Mouse (Mus musculus) layer of hippocampus, postnatal 10 days (tissue): ENCODE measurements around the gene Iah1. TPM values are rescaled to one million over a fixed set of nuclear protein-coding genes. Genes with fewer than 3 reads are reported as not detected.
A peak's percentile ranks its signal among the peaks of the same experiment; 100 is the strongest.

ENCODE experiments used
- DNase-seq, 2 experiments: peaks; one replicate each; pipeline ENCODE4 v3.0.0; 2021; ENCODE audit warnings: low spot score in 2 of 2
- long read RNA-seq: library from polyadenylated mRNA; stranded (forward); transcript quantifications from one replicate; pipeline ENCODE4 v2.0.0, GENCODE M21; 2023
- total RNA-seq, 2 experiments: library from RNA; stranded (reverse); gene quantifications; 2 replicates each; pipeline ENCODE4 v1.2.3; 2021

Iah1 gene
- total RNA-seq, result 10 to 100 TPM; 17.8 to 20.6 TPM
- long read RNA-seq, transcript Iah1-201 (6 exons, 1,141 nt), result major isoform, 13 of 22 reads
- long read RNA-seq, partial matches to known transcripts, result 2 of 22 reads
- long read RNA-seq, other reads (novel, unspliced or antisense), result 7 of 22 reads

DNA sequence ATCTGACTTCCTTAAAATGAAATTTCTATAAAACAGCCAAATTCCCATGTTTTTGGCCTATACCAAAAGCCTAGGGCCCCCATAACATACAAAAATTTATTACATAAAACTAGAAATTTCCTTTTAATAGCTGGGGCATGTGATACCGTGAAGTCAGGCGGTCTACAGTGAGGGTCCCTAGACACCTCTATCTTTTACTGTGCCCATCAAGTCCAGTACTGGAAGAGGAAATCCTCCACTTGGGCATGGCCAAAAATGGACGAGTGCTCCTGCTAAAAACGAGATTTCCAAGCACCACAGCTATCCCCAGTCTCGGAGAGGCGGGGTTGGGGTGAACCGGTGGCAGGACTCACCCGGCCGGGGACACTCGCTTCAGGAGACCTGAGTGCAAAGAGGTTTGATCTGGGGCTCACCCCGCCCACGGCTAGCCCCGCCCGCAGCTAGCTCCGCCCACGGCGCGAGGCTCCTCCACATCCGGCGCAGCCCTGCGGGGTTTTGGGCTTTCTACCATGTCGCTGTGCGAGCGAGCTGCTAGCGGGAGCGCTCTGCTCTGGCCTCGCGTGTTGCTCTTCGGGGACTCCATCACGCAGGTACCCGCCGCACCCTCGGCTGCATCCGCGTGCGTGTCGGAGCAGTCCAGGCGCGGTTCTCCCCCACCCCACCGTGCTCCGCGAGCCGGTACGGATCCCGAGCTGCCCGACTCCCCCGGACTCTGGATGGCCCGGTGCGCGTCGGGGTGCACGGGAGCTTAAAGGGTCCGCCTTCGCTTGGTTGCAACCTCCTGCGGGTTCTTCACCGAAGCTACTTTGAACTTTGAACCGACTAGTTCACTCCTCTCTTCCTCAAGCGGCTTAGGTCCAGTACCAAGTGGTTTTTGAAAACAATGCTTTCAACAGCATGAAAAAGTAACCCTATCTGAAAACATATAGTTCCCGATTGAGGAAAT, at the start of gene Iah1:
Gene Iah1 (plus strand): TSS at position 467 of the 946 bp plus-strand sequence.
- peak; percentile 63 to 81 for DNase-seq

DNA sequence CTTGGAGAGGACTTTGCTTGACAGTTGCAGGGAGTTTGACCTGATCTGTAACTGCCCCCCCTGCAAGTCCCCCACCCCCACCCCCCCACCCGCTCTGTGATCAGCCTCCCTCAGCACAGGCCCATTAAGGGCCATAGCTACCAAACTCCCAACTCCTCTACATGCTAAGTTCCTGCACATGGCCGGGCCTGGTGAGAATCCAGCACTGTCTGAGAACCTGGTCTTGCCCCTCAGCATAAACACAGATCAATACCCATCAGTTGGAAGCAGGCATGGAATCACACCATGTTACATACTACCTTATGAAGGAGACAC, 49.4 kb upstream of the Iah1 start:
- DNase-seq, result no peak

DNA sequence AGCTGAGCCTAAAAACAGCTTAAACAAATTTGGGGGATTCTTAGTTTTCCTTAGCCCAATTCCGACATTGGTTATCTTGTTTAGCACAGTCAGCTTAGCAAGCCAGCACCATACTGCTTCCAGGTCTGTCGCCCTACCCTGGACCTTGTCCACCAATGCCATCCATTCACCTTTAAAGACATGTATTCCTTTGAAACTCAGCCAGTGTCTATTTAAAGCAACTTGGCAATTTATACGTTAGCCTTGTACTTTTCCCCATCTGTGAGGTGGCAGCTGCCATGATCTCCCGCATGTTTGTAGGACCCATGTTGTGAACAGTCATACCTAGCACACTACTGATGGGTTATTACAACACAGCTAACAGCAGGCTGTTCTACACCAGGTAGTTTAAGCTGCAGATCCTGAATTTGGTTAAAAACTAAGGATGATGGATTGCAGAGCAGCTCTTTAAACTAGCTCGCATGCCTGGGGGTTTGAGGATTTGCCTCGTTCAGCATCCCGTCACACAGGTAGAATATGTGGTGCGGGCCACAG, 48.0 kb upstream of the Iah1 start:
- no peak for DNase-seq

DNA sequence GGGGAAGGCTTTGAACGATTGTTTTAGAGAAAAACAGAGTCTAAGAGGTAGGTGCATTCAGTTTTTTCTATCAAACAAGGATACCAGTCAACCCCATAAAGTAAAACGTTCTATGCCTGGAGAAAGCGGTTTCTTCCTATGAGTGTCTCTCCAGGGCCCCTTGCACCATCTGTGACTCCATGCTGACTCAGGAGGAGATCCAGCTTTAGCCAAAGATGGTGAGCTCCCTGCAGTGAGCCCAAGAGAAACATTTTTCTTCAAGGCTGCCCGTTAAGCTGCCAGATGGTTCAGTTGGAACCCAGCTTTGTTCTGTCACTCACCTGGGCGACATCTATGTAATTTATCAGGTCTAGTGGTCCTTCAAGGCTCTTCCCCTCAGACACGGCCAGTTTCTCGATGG, 41.7 kb upstream of the Iah1 start:
- no peak for DNase-seq

DNA sequence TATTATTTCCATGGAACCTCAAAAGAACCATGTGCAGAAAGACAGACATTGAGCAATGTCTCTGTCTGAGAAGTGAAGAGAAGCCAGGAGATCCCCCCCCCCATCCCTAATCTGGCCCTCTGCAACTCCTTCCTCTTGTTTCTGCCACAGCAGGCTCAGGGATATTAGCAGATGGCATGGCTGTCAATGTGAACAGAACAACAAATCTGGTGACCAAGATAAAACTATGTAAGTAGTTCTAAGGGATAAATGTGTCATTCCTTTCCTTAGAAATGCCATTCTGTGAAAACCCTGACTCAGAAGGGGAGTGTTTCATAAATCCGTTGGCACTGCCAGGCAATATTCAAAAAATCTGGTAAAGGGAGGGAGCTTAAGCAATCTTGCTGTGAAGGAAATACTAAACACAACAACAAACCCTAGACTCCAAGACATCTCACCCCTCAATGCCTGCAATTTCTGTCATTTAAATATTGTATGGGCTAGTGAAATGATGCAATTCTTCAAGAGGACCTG, 38.8 kb upstream of the Iah1 start:
- DNase-seq, result no peak

DNA sequence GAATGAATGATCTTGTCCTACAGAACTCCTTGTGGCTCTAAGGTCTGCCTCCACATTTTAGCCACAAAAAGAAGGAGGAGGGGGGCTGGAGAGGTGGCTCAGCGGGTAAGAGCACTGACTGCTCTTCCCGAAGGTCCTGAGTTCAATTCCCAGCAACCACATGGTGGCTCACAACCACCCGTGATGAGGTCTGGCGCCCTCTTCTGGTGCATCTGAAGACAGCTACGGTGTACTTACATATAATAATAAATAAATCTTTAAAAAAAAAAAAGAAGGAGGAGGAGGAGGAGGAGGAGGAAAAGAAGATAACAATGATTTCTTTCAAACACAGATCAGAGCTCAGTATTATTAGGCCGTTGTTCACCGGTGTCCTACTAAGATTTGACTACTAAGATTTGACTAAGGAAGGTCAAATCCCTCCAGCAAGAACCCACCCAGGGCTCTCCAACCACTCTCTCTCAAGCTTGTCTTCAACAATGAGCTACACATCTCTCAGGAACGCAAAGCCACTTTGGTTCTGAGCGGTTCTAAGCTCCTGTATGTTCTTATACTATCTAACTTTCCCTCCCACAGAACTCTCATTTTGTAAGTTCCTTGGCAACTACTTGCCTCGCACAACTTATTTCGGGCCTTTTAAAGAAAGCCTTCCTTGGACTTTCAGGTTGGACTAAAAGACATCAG, 31.3 kb upstream of the Iah1 start, which contains the start of gene Cpsf3:
Gene Cpsf3 (plus strand): TSS at position 631 of the 681 bp plus-strand sequence.
- DNase-seq, result no peak

DNA sequence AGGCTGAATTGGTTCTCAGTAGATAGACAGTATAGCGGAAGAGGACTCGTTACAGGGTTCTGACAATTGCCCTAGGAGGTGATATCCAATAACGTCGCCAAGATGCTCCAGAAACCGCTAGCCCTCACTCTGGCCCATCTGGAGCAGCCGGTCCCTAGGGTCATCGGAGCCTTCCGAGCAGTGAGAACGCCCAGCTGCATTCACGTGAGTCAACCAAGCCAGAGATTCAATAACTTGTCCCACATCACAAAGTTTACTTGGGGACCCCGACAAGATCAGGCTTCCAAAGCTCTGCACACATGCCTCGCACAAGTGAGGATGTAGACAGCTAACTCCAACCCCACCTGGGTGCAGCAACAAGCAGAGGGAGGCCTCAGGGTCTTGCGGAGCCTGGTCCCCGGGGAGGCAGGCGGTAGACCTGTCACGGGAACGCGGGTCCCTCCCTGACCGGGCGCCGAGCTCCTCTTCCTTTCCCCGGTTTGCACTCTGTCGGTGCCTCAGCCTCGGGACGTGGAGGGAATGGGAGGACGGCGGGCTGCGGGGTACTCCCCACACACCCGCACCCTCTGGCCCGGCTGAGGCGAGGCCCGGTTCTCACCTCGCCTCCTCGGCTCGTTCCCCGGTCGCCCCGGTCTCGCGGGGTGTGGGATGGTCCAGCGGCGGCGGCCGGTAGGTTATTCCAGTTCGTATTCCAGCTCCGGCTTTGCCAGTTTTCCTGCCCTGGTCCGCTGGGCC, 30.5 kb upstream of the Iah1 start:
- DNase-seq, result no peak

DNA sequence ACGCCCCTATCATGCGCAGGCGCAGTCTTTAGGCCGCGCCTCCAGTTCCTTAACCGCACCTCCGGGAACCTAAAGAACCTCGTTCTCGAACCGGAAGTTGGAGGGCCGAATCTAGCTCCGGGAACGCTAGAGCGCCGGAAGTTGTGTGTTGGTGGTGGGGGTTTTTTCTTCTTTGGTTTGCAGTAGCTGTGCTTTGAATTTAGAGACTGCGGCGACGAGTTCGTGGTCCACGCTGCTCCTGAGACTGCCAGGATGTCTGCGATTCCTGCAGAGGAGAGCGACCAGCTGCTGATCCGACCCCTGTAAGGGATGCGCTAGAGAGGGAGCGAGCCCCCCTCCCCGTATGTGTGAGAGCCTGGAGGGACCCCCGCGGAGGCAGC, 30.0 kb upstream of the Iah1 start, which contains the start of gene Itgb1bp1:
Gene Itgb1bp1 (minus strand): TSS at position 42 of the 380 bp plus-strand sequence.
- peak; percentile 99 for DNase-seq

DNA sequence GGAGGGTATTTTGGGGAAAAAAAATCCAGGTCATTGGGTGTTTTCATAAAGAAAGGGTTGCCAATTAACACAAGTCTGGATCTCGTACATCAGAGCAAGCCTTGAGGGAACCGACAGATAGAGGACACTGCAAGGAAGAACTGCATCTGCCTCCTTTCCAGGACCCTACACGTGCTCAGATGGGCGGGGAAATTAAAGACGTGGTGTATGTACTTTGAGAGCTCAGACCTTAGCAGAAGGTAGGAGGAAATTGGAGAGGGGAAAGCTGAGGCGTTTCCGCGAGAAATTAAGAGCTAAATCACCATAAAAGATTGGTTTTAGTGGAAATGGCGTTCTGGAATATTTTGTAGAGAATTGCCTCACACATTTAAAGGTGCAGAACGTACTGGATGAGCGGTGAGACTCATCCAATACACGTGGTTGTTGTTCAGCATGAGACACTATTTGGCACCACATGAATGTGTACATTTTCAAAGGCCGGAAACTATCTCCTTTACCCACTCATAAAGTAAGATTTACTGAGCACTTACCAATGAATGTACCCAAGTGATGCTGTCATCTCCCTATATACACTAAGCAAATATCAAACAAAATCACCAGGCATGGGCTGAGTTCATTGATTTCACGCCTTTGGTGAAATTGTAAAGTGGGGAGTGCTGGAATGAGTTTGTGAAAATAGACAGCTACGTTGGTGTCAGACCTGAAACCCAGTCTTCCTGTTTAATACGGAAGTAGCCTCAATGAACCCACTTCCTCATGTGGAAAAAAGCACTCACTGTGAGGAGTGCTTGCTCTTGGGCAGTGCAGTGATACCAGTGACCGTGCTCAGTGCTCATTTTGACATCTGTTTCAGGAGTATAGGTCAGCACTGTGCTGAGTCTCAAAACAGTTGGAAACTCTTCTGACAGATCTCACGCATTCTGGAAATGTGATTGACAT, 29.2 kb upstream of the Iah1 start:
- peak in 1 of 2 experiments; percentile 21 for DNase-seq

DNA sequence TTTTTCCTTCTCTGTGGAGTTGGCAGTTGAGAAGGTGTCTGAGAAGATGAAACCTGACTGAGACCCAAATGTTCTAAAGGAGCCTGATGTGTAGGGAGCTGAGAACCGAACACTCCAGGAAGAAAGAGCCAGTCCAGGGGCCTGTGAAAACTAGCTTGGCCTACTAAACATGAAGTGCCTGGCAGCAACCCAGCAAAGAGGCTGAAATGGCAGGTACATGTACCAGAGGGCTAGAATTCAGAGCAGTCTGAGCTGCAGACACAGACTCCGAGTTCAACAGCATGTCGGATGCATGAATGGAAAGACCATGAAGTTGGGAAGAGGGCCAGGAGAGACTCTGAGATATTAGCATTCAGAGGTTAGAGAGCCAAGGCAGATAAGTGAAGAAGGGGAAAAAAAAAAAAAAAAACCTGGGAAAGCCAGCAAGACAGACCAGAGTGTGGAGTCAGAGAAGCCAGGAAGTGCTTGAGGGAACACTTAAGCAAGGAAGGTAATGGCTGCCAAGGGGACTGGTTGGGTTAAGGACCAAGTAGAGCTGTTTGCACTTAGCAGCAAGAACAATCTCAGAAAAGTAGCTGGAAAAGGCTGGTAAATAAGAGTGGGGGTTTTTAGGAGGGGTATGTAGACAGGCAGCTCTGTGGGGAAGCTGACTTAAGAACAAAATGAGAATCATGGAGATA, 27.3 kb upstream of the Iah1 start:
- no peak for DNase-seq

DNA sequence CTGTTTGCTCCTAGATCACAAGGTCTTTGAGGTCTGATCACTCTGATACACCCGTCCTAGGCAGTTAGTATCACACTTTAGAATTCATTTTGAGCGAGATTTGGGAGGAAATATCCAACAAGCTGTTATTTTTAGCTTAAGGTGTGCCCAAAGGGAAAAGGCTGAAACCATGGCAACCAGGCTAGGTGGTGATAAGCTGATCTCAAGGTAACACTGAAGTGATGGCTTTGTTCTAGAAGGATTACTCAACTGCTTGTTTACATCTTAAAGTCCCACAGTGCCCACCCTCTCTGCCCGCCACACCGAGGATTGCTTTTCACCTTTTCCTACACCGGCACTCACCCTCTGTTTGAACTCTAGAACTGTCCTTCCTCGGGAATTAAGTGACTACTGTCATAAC, 26.5 kb upstream of the Iah1 start:
- DNase-seq, result no peak

DNA sequence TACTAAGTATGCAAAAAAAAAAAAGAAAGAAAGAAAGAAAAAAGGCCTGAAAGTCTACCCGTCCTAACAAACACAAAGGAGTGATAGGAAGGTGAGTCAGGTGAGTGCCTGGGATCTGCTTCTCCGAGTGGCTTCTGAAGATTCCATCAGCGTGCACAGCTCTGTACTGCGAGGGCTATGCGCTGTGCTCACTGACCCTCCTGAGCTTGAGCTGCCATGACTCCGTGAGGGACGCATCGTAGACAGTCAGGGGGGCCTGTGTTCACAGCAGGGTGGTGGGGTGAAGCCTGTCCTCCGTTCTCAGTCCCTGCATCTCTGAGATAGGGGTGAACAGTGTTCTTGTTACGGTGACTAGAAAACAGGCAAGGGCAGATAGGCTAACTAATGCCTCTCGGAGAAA, 17.3 kb upstream of the Iah1 start:
- DNase-seq, result no peak

DNA sequence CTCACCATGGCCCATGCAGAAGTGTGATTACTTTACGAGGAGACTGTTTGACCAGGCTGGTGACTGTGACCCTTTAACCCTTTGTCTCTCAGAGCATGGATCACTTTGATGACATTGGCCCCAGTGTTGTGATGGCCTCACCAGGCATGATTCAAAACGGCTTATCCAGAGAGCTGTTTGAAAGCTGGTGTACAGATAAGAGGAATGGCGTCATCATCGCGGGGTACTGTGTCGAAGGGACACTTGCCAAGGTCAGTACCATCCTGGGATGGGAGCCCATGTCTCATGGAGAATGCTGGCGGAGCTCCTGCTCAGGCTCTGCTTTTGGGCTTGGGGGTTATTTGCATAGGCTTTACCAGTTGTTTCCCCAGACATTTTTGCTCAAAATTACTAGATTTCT, 14.9 kb upstream of the Iah1 start:
- no peak for DNase-seq

DNA sequence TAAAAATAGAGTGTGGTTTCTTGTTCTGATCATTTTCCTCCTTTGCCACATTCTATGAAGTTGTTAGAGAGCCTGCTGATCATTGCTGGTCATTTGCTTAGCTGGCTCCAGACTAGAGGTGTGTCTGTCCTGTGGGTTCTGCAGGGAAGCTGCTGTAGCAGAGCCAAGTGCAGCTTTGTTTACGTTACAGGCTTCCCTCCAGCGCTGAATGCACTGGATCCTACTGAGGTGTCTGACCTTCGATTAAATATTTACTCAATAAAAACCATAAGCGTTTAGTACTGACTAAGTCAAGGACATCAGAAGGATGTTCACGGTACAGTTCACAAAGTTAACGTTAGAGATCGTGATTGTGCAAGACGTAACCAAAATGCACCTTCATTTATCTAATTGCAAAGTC, 14.3 kb upstream of the Iah1 start:
- DNase-seq, result no peak

DNA sequence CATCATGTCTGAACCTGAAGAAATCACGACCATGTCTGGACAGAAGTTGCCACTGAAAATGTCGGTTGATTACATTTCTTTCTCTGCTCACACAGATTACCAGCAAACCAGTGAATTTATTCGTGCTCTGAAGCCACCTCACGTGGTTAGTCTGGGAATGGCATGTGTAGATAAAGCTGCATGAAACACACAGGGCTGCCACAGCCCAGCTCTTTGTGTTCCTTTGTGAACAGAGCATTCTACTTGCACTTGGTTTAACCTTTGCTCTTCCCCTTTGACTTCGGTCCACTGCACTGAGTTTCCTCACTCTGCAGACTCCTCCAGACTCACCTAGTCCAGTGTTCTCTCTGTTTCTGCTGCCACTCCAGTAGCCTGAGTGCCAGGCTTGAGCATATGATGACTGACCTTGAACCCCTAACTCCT, 13.8 kb upstream of the Iah1 start:
- no peak for DNase-seq

DNA sequence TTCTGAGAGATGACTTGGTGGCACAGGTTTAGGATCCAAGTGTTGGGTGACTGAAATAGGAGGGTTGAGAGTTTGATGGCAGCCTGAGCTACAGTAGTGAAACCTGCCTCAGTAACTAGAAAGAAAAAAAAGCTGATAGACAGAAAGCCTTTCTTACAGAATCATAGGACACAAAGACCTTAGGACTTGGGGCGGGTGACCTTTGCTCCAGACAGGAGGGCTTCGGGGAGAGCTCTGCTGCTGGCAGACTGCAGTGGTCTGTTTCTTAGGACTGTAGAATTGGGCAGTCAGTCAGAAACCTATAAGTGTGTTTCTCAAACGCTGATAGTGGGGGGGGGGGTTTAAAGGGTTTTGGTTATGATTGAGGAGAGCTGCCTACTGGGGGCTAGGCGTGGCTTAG, 10.4 kb upstream of the Iah1 start:
- no peak for DNase-seq

DNA sequence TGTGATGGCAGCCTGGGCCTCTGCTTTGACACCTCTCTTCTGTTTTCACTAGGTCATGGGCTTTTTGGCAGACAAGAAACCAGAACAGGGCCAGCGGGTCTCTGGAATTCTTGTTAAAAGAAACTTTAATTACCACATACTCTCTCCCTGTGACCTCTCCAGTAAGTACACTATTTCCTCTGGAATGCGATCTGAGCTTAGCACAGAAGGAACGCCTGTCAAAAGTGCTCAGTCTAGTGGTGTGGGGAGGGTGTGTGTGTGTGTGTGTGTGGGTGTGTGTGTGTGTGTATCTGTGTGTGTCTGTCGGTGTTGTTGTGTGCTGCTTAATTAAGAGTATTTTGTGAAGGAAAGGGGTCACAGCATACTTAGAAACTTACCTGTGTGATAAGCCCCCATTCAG, 9.5 kb upstream of the Iah1 start:
- no peak for DNase-seq

DNA sequence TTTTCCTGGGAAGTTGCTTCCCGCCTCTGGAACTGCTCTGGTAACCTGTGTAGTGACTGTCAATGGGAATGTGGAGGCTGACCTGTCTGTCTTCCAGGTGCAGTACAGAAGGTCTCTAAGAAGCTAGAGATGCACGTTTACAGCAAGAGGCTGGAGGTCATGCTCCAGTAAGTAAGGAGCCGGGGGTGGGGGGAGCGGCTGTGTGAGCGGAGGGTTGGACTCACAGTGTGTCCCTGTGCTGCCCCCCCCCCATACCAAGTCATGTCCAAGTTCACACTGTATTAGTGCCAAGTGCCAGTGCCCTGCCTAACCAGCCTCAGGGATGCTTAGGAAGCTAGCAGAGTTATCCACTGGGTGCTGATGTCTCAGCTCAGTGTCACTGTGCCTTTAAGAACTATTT, 4.0 kb upstream of the Iah1 start:
- DNase-seq, result no peak

DNA sequence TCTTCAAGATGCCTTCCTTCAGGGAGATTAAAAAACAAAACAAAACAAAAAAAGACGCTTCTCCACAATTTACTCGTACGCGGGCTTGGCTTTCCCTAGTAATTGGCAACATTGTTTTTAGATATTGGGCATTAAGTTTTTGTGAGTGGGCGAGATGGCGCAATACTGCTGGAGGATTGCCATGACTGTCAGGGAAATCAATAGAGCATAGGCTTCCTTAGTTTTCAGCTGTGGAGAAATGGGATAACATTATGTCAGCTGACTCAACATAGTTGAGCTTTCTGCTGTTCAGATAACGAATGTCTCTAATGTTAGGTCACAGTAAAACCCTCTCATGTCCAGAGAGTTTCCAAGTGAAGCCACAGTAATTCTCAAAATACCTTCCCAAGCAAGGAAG, 678 bp downstream of the Iah1 start:
- DNase-seq, result peak in 1 of 2 experiments; percentile 30
